Mouse (Mus musculus) neutrophil, adult 59 days (primary cell): ENCODE data around the gene Abcc3. TPM values are rescaled to one million over a fixed set of nuclear protein-coding genes. Genes with fewer than 3 reads are reported as not detected.

Experiments used
- total RNA-seq, 2 experiments: library from RNA; stranded (reverse); gene quantifications; 1 replicate in 1 of 2; 2 replicates in 1 of 2; pipeline ENCODE4 v1.2.4; 2023

Abcc3 gene
- total RNA-seq, result 1 to 10 TPM; 2.6 to 4.2 TPM

GRCm38 (mm10) chr11:94392672-94393109 is at the start of gene Abcc3:
TSS of gene Abcc3 (minus strand) at chr11:94392997.

DNA sequence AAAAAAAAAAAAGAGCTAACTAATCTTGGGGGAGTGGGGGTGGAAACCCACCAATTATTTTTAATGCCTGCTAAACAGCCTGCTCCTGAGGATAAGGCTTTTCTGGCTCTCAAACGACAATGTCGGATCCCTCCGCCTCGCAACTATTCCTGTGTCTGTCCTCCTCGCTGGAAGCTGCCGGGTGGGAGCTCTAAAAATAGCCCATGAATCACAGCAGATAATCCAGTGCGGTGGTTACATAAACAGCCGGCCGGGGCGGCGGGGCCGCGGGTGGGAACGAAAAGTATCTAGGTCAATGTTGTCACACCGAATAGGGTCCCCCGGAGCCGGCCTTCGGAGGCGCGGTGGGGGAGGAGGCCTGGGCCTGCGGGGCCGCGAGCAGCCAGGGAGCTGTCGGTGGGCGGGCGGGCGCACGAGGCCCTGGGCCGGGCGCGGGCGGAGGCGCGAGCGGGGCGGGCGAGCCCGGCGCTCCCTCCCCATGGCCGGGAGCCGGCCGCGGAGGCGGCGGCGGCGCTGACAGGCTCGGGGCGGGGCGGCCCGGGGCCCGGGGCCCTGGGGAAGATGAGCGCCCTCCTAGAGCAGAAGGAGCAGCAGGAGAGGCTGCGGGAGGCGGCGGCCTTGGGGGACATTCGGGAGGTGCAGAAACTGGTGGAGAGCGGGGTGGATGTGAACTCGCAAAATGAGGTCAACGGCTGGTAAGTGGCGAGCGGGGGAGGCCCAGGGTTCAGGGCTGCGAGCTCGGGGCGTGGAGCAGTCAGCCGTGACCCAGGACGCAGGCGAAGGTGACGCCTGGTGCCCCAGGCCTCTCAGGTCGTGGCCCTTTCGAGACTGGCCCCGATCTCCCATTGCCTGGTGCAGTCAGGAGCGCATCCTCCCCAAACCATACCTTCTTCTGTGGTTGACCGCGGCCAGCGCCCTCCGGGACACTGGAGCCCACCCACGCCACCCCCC is 64.8 kb downstream of the Abcc3 start, which contains the start of gene Ankrd40:
Gene Ankrd40 (plus strand): TSS at position 309 of the 951 bp plus-strand sequence.

DNA sequence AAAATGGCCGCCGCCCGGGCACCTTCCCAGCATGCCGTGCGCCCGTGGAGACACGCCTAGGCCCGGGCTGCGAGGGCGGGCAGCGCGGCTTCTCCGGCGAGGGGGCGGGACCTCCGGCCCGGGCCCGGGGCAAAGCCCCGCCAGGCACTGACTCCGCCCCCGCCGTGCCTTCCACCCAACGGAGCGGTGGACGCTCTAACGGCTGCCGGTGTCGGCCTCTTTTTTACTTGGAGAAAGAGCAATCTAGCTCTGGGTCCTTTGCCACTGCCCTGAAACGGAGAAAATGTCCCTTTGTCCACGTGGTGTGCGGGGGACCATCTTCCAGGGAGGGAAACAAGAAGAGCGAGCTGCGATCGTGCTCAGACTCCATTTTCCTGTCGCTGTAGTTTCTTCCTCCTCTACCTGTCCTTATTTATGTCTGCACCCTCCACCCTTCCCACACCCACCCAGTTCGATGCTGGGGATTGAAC is 70.8 kb downstream of the Abcc3 start, which contains the start of gene Luc7l3:
Gene Luc7l3 (minus strand): TSS at position 58 of the 470 bp plus-strand sequence.

Other genes starting within 250 kb of the Abcc3 start
- gene Tob1, start 181.5 kb downstream of the Abcc3 start, total RNA-seq, result 10 to 100 TPM; 54.7 to 66.7 TPM
- gene Wfikkn2, start 147.0 kb downstream of the Abcc3 start, total RNA-seq, result not detected
- not detected for gene Gm21885, start 111.1 kb downstream of the Abcc3 start, total RNA-seq
- gene Luc7l3, start 71.0 kb downstream of the Abcc3 start, total RNA-seq, result 10 to 100 TPM; 36.8 to 43.8 TPM
- 10 to 100 TPM; 27.6 to 28.6 TPM for gene Ankrd40, start 65.0 kb downstream of the Abcc3 start, total RNA-seq
- gene Cacna1g, start 81.2 kb upstream of the Abcc3 start, total RNA-seq, result 1 to 10 TPM in 1 of 2 experiments, under 1 TPM in 1; 0.37 to 2.5 TPM
- not detected for gene Spata20, start 93.2 kb upstream of the Abcc3 start, total RNA-seq
- not detected for gene Epn3, start 107.0 kb upstream of the Abcc3 start, total RNA-seq
- not detected for gene Mycbpap, start 128.7 kb upstream of the Abcc3 start, total RNA-seq
- gene Rsad1, start 156.3 kb upstream of the Abcc3 start, total RNA-seq, result under 1 TPM; 0.57 to 0.62 TPM
- gene Chad, start 172.1 kb upstream of the Abcc3 start, total RNA-seq, result not detected
- gene Acsf2, start 208.9 kb upstream of the Abcc3 start, total RNA-seq, result 1 to 10 TPM; 1.4 to 2.4 TPM
- 10 to 100 TPM; 68.3 to 74.2 TPM for gene Lrrc59, start 236.8 kb upstream of the Abcc3 start, total RNA-seq